Mouse (Mus musculus): ENCODE measurements around the gene Tmem165. TPM values are rescaled to one million over a fixed set of nuclear protein-coding genes. Genes with fewer than 3 reads are reported as not detected.

Tmem165 gene
- polyA plus RNA-seq, 1 experiment = 29.4 TPM

DNA sequence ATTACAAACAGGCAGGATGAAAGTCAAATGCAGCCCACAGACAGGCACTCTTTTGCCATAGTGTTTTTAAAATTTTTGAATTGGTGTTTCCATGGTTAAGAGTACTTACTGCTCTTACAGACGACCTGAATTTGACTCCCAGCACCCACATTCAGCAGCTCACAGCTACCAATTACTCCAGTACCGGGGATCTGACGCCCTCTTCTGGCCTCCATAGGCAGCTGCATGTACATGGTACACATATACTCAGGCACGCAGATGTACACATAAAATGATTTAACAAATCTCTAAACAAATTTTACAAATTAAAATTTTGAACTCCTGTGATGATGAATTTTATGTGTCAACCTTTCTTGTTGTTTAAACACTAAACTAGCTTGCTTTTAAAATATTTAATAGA, 13.2 kb upstream of the Tmem165 start:
- Histone ChIP-seq H3K36me3 (ENCODE audit: control insufficient read depth, insufficient read depth, low read length) (no peaks in the 10 kb centered on the region), H3K27me3 (replicated peaks; ENCODE audit: control insufficient read depth, insufficient read depth, low read length) (no peaks in the 10 kb centered on the region), H3K4me1 (ENCODE audit: control insufficient read depth, insufficient read depth, low read length) (no peaks in the 10 kb centered on the region), H3K27ac (ENCODE audit: insufficient read depth, low read depth, low read length) (no peak overlapping the region), H3K4me3 (ENCODE audit: insufficient read depth, low read depth, low read length) (no peak overlapping the region)
- 70% methylated on average over 4 of the region's 4 CpGs for WGBS
- DNase-seq = no peak
- TF ChIP-seq POLR2A (IDR thresholded peaks at IDR 0.05; ENCODE audit: low read depth, low read length) (no peak), CTCF (conservative IDR thresholded peaks at IDR 0.05; ENCODE audit: insufficient read depth, insufficient read length, low read depth, low read length) (no peak)

DNA sequence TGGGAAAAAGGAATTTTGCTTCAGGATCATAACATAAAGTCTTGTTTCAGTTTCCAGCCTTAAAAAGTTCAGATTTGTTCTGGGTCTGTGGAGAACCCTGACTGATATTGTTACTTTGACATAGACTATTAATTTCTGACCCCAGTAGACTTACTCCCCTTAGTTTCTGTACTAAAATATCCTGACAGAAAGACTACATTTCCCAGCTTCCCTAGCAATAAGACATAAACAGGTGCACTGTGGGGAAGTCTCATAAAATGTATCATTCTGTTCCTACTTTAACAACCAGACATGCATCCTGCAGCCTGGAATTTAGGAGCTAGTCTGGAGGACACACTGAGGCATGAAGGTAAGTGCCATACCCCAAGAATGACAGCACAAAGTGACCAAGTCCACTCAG, 12.6 kb upstream of the Tmem165 start:
- Histone ChIP-seq H3K27ac (ENCODE audit: insufficient read depth, low read depth, low read length) (no peak overlapping the region), H3K36me3 (ENCODE audit: control insufficient read depth, insufficient read depth, low read length) (no peaks in the 10 kb centered on the region)
- DNase-seq = no peak

DNA sequence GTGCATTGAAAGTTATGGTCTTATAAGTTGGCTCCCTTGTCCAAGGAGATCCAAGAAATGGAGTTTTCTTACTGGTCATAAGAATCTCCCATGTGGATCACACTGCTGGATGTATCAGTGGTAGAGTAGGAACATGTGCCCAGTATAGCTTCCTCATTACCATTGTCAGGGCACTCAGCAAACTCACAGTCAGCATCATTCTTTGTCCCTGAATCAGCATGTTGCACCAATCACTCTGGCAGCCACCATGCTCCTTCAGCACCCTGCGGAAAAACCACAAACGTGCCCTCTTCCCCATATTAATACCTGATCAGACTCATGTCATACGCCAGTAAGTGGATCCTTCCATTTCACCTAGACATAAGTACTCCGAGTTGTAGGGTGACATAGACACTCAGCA, 8.6 kb upstream of the Tmem165 start:
- no peak for DNase-seq
- H3K27ac ChIP-seq (ENCODE audit: insufficient read depth, low read depth, low read length) = no peak overlapping the region
- H3K4me3 ChIP-seq (ENCODE audit: insufficient read depth, low read depth, low read length) = no peak overlapping the region
- no peak for TF ChIP-seq POLR2A (IDR thresholded peaks at IDR 0.05; ENCODE audit: low read depth, low read length)
- no peak for TF ChIP-seq CTCF (conservative IDR thresholded peaks at IDR 0.05; ENCODE audit: insufficient read depth, insufficient read length, low read depth, low read length)
- H3K27me3 ChIP-seq (replicated peaks; ENCODE audit: control insufficient read depth, insufficient read depth, low read length) = no peaks in the 10 kb centered on the region
- WGBS = 91% methylated on average over 4 of the region's 4 CpGs
- no peaks in the 10 kb centered on the region for H3K36me3 ChIP-seq (ENCODE audit: control insufficient read depth, insufficient read depth, low read length)
- H3K4me1 ChIP-seq (ENCODE audit: control insufficient read depth, insufficient read depth, low read length) = no peaks in the 10 kb centered on the region

More for the DNA sequence above, 12.6 kb upstream of the Tmem165 start:
- Histone ChIP-seq H3K4me3 (ENCODE audit: insufficient read depth, low read depth, low read length) (no peak overlapping the region), H3K4me1 (ENCODE audit: control insufficient read depth, insufficient read depth, low read length) (no peaks in the 10 kb centered on the region), H3K27me3 (replicated peaks; ENCODE audit: control insufficient read depth, insufficient read depth, low read length) (no peaks in the 10 kb centered on the region)
- TF ChIP-seq POLR2A (IDR thresholded peaks at IDR 0.05; ENCODE audit: low read depth, low read length) = no peak
- no peak for TF ChIP-seq CTCF (conservative IDR thresholded peaks at IDR 0.05; ENCODE audit: insufficient read depth, insufficient read length, low read depth, low read length)

DNA sequence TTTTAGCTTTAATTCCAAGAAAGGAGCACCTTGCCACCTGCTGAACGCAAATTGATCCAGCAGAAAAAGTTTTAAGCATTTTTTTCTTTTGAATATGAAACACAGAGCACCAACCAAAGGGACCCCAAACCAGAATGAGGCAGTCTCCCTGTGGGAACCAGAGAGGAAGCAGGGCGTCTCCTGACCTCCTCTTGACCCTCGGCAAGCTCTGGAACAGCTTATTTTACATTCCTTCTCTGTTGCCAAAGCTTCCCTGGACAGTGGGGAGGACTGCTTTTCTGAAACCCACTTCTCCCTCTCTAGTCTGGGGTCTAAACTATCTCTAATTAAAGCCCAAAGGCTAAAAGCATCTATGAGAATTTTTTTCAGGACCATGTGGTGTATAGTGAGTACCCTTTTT, 7.3 kb upstream of the Tmem165 start:
- no peak overlapping the region for H3K4me3 ChIP-seq (ENCODE audit: insufficient read depth, low read depth, low read length)
- no peaks in the 10 kb centered on the region for H3K4me1 ChIP-seq (ENCODE audit: control insufficient read depth, insufficient read depth, low read length)
- 34% methylated on average over 3 of the region's 3 CpGs for WGBS
- H3K36me3 ChIP-seq (ENCODE audit: control insufficient read depth, insufficient read depth, low read length) = no peaks in the 10 kb centered on the region
- no peak for DNase-seq
- H3K27me3 ChIP-seq (replicated peaks; ENCODE audit: control insufficient read depth, insufficient read depth, low read length) = no peaks in the 10 kb centered on the region
- H3K27ac ChIP-seq (ENCODE audit: insufficient read depth, low read depth, low read length) = no peak overlapping the region
- no peak for TF ChIP-seq CTCF (conservative IDR thresholded peaks at IDR 0.05; ENCODE audit: insufficient read depth, insufficient read length, low read depth, low read length)
- no peak for TF ChIP-seq POLR2A (IDR thresholded peaks at IDR 0.05; ENCODE audit: low read depth, low read length)

GRCm38 (mm10) chr5:76176841-76177240, 6.8 kb upstream of the Tmem165 start:
- Histone ChIP-seq H3K27me3 (replicated peaks; ENCODE audit: control insufficient read depth, insufficient read depth, low read length) (no peaks in the 10 kb centered on the region), H3K36me3 (ENCODE audit: control insufficient read depth, insufficient read depth, low read length) (no peaks in the 10 kb centered on the region), H3K4me1 (ENCODE audit: control insufficient read depth, insufficient read depth, low read length) (no peaks in the 10 kb centered on the region), H3K4me3 (ENCODE audit: insufficient read depth, low read depth, low read length) (no peak overlapping the region), H3K27ac (ENCODE audit: insufficient read depth, low read depth, low read length) (no peak overlapping the region)
- DNase-seq = no peak
- TF ChIP-seq CTCF (conservative IDR thresholded peaks at IDR 0.05; ENCODE audit: insufficient read depth, insufficient read length, low read depth, low read length) = no peak
- TF ChIP-seq POLR2A (IDR thresholded peaks at IDR 0.05; ENCODE audit: low read depth, low read length) = no peak
- 61% methylated on average over 11 of the region's 11 CpGs for WGBS

GRCm38 (mm10) chr5:76177664-76178063, 6.0 kb upstream of the Tmem165 start:
- no peaks in the 10 kb centered on the region for H3K4me1 ChIP-seq (ENCODE audit: control insufficient read depth, insufficient read depth, low read length)
- TF ChIP-seq CTCF (conservative IDR thresholded peaks at IDR 0.05; ENCODE audit: insufficient read depth, insufficient read length, low read depth, low read length) (no peak), POLR2A (IDR thresholded peaks at IDR 0.05; ENCODE audit: low read depth, low read length) (no peak)
- DNase-seq = no peak
- no peak overlapping the region for H3K4me3 ChIP-seq (ENCODE audit: insufficient read depth, low read depth, low read length)
- no peak overlapping the region for H3K27ac ChIP-seq (ENCODE audit: insufficient read depth, low read depth, low read length)
- 82% methylated on average over 7 of the region's 7 CpGs for WGBS
- H3K27me3 ChIP-seq (replicated peaks; ENCODE audit: control insufficient read depth, insufficient read depth, low read length) = no peaks in the 10 kb centered on the region
- no peaks in the 10 kb centered on the region for H3K36me3 ChIP-seq (ENCODE audit: control insufficient read depth, insufficient read depth, low read length)

GRCm38 (mm10) chr5:76179171-76179570, 4.5 kb upstream of the Tmem165 start:
- H3K4me3 ChIP-seq (ENCODE audit: insufficient read depth, low read depth, low read length) = no peak overlapping the region
- H3K27ac ChIP-seq (ENCODE audit: insufficient read depth, low read depth, low read length) = no peak overlapping the region
- TF ChIP-seq CTCF (conservative IDR thresholded peaks at IDR 0.05; ENCODE audit: insufficient read depth, insufficient read length, low read depth, low read length) (no peak), POLR2A (IDR thresholded peaks at IDR 0.05; ENCODE audit: low read depth, low read length) (no peak)
- no peaks in the 10 kb centered on the region for H3K27me3 ChIP-seq (replicated peaks; ENCODE audit: control insufficient read depth, insufficient read depth, low read length)
- DNase-seq = no peak
- 98% methylated on average over 5 of the region's 5 CpGs for WGBS
- no peaks in the 10 kb centered on the region for H3K36me3 ChIP-seq (ENCODE audit: control insufficient read depth, insufficient read depth, low read length)
- no peaks in the 10 kb centered on the region for H3K4me1 ChIP-seq (ENCODE audit: control insufficient read depth, insufficient read depth, low read length)

- TF ChIP-seq CTCF (conservative IDR thresholded peaks at IDR 0.05; ENCODE audit: insufficient read depth, insufficient read length, low read depth, low read length) = no peak
- TF ChIP-seq POLR2A (IDR thresholded peaks at IDR 0.05; ENCODE audit: low read depth, low read length) = no peak
- WGBS = 83% methylated on average over 5 of the region's 5 CpGs
- no peaks in the 10 kb centered on the region for H3K36me3 ChIP-seq (ENCODE audit: control insufficient read depth, insufficient read depth, low read length)
- H3K4me1 ChIP-seq (ENCODE audit: control insufficient read depth, insufficient read depth, low read length) = peaks cover 3% of the 10 kb centered on the region; the same call in 1 of the 2 replicates
- no peak overlapping the region for H3K4me3 ChIP-seq (ENCODE audit: insufficient read depth, low read depth, low read length)
- H3K27me3 ChIP-seq (replicated peaks; ENCODE audit: control insufficient read depth, insufficient read depth, low read length) = no peaks in the 10 kb centered on the region
- no peak overlapping the region for H3K27ac ChIP-seq (ENCODE audit: insufficient read depth, low read depth, low read length)
- DNase-seq = no peak
These were observed 3.9 kb upstream of the Tmem165 start for GRCm38 (mm10) chr5:76179791-76180190.

All from kidney, adult 2 months (tissue).